Mouse (Mus musculus) liver, embryonic 12.5 days (tissue): ENCODE results near the gene Tex2. TPM values are rescaled to one million over a fixed set of nuclear protein-coding genes. Genes with fewer than 3 reads are reported as not detected.
"Not testable (repeated sequence)": the region's sequence is repeated elsewhere in the genome, so short reads cannot be mapped to it uniquely, and the experiment has no call there.

Source experiments
- ATAC-seq: fragments of 200-750 bp; cut with Nextera tagmentation; 2 replicates; pipeline ENCODE4 v1.8.0; 2017; ENCODE audit warnings: moderate number of reproducible peaks, mild to moderate bottlenecking, moderate library complexity
- H3K27ac ChIP-seq: fragments of 300-500 bp; sonication (generic); 2 replicates; pipeline ENCODE4 v1.5.1; 2016; ENCODE audit warnings: mild to moderate bottlenecking
- H3K27me3 ChIP-seq: fragments of 300-500 bp; sonication (generic); replicated peaks from 2 replicates; pipeline ENCODE4 v1.6.1; 2016; ENCODE audit warnings: mild to moderate bottlenecking, moderate library complexity
- H3K36me3 ChIP-seq: fragments of 300-500 bp; sonication (generic); 2 replicates; pipeline ENCODE4 v1.6.1; 2016; ENCODE audit warnings: mild to moderate bottlenecking, moderate library complexity
- H3K4me1 ChIP-seq: fragments of 300-500 bp; sonication (generic); 2 replicates; pipeline ENCODE4 v1.6.1; 2016
- H3K4me2 ChIP-seq: fragments of 300-500 bp; sonication (generic); 2 replicates; pipeline ENCODE4 v1.6.1; 2016; ENCODE audit warnings: mild to moderate bottlenecking, moderate library complexity
- H3K4me3 ChIP-seq: fragments of 300-500 bp; sonication (generic); 2 replicates; pipeline ENCODE4 v1.5.1; 2016; ENCODE audit warnings: mild to moderate bottlenecking, moderate library complexity
- H3K9ac ChIP-seq: fragments of 300-500 bp; sonication (generic); 2 replicates; pipeline ENCODE4 v1.6.1; 2016; ENCODE audit warnings: mild to moderate bottlenecking, moderate library complexity
- H3K9me3 ChIP-seq: fragments of 300-500 bp; sonication (generic); replicated peaks from 2 replicates; pipeline ENCODE4 v1.6.1; 2016; ENCODE audit warnings: mild to moderate bottlenecking, moderate library complexity
- WGBS: fragments of 180-500 bp; shearing (Covaris S2); methylation state at CpG from one replicate; pipeline ENCODE4 v1.1.7; 2016; ENCODE audit not compliant: insufficient replicate concordance; 5-methylcytosine and 5-hydroxymethylcytosine counted together
- polyA plus RNA-seq: library from polyadenylated mRNA; unstranded; fragments of >200 nt; fragmentation: Nextera tagmentation; extraction: Ambion mirVana; gene quantifications from 2 replicates; pipeline ENCODE4 v1.2.1, GENCODE M21; 2016

Tex2 gene
- 11.3 and 11.7 TPM in 2 replicates for polyA plus RNA-seq

DNA sequence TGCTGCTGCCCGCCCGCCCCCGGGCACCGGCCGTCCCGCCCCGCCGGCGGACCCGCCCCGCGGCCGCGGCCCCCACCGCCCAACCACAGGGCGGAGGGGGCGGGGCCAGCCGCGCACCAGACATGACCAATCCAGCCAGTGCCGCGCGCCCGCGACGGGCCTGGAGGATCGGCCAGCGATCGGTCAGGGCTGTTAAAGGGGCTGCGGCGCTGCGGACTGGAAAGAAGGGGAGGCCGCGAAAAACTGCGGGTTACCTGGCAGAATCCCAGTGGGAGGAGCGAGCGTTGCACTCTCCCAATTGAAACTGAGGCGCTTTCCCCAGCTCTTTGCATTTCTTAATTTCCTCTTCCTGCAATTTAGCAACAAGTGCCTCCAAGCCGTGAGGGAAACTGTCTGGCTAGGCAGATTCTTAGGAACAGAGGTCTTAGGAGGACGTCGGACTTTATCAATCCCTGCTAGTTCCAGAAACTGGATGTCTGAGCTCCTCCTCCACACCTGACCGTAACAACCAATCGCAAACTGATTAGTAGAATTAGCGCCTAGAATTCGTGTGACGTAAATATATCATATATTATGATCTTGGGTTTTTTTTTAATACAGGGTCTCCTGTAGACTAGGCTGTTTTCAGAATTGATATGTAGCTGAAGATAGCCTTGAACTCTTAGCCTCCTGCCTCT lies at the start of gene Tex2:
Gene Tex2 (minus strand): TSS at position 463 of the 677 bp plus-strand sequence.
- H3K4me3 ChIP-seq: peak within 1 kb of the TSS; percentile 95
- peaks cover 45% of the 10 kb centered on the region for H3K4me1 ChIP-seq
- peak within 1 kb of the TSS; percentile 96 for H3K9ac ChIP-seq
- H3K9me3 ChIP-seq: no peaks in the 10 kb centered on the region
- WGBS: under 1% methylated on average over 45 of the region's 45 CpGs
- H3K27me3 ChIP-seq: no peaks in the 10 kb centered on the region
- H3K36me3 ChIP-seq: no peaks in the 10 kb centered on the region
- peak within 1 kb of the TSS; percentile 98 for H3K27ac ChIP-seq
- peak within 1 kb of the TSS; percentile 91 for H3K4me2 ChIP-seq
- ATAC-seq: peak; percentile 95

DNA sequence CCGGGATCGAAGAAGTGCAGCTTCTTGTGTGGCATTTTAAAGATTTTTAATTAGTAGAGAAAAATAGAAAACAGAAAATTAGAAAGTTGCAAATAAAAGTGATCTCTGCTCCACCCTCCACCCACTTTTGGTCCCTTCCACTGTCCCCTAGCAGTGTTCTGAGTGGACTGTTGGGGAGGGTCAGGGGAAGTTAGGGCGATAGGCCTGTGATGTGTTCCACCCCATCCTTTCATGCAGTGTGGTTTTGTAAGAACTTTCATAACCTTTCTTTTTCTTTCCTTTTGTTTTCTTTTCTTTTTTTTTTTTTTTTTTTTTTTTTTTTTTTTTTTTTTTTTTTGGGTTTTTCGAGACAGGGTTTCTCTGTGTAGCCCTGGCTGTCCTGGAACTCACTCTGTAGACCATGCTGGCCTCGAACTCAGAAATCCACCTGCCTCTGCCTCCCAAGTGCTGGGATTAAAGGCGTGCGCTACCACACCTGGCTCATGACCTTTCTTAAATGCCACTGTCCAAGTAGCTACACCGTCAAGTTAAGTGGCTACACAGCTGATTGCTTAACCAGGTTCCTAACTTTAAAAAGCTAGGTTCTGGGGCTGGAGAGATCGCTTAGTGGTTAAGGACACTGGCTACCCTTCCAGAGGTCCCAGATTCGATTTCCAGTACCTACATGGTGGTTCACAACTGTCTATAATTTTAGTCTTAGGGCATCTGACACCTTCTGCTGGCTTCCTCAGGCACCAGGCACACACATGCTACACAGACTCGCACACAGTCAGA lies 49.6 kb upstream of the Tex2 start:
- H3K4me1 ChIP-seq: peaks cover 28% of the 10 kb centered on the region
- no peak overlapping the region for H3K27ac ChIP-seq
- WGBS: 71% methylated on average over 10 of the region's 11 CpGs

DNA sequence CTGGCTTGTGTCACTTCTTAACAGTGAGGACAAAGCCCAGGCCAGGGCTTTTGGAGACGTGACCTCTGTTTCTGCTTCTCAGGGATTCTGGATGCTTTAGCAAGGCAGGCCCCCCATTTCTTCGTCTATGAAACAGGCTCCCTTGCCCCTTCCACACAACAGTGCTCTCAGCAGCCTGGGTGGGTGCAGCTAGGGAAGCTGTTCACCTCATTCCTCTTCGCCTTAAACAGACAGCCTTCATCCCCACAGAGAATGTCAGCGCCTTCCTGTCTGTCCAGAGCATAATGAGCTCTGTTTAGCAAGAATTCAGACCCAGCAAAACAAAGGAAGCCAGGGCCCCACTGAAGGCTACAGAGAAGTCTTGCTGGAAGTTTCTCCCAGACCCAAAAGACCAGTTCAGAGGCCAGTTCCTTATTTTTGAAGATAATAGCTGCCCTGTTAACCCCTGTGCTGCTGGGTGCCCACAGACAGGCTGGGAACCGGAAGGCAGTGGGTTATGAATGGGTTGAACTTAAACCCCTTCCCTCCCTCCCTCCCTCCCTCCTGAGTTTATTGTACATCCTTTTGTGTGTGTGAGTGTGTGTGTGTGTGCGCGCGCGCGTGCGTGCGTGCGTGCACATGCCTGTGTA lies 47.3 kb upstream of the Tex2 start:
- Histone ChIP-seq H3K27ac (peak overlapping the region; percentile 81), H3K36me3 (no peaks in the 10 kb centered on the region), H3K27me3 (no peaks in the 10 kb centered on the region), H3K4me1 (peaks cover 30% of the 10 kb centered on the region), H3K9me3 (no peaks in the 10 kb centered on the region), H3K4me3 (no peak overlapping the region), H3K4me2 (no peak overlapping the region), H3K9ac (no peak overlapping the region)
- 39% methylated on average over 13 of the region's 13 CpGs for WGBS
- ATAC-seq: 0 out of 2 replicates have a peak, but pooled peaks have one; percentile 21

More for the DNA sequence above, 49.6 kb upstream of the Tex2 start:
- ATAC-seq: no peak
- H3K9me3 ChIP-seq: no peaks in the 10 kb centered on the region
- no peak overlapping the region for H3K4me2 ChIP-seq
- no peaks in the 10 kb centered on the region for H3K36me3 ChIP-seq
- no peak overlapping the region for H3K9ac ChIP-seq
- no peaks in the 10 kb centered on the region for H3K27me3 ChIP-seq
- no peak overlapping the region for H3K4me3 ChIP-seq

DNA sequence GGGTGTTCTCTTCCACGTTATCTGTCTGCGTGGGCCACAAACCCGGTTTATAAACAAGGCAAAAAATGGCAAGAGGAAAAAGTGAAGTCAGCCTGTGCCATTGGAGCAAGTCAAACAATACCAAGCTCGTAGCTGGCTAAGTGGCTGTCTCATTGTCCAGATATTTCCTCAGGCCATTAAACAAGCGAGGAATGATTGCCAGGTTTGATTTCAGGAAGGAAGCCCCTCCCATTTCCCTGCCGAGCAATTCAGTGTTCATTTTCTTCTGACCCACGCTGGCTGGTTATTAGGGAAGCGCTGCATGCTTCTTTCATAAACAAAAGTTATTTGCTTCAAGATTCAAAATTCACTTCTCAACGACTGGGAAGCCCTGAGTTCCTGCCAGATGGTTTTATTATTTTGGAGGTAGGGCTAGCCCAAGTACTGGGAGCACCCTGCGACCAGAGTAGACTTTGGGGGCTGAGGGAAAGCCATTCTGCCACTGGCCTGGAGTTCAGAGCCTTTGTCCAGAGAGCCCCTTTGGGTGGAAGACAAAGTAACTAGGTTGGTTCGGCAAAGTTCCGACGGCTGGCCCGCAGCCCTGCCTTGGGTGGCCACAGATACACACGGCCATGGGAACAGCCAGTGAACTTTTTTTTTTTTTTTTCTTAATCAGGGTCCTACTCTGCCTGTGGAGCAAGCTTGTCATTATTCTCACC lies 46.5 kb upstream of the Tex2 start:
- peaks cover 30% of the 10 kb centered on the region for H3K4me1 ChIP-seq
- no peak overlapping the region for H3K4me3 ChIP-seq
- H3K9ac ChIP-seq: no peak overlapping the region
- no peak for ATAC-seq
- no peaks in the 10 kb centered on the region for H3K27me3 ChIP-seq
- WGBS: 35% methylated on average over 15 of the region's 15 CpGs
- H3K4me2 ChIP-seq: no peak overlapping the region
- no peaks in the 10 kb centered on the region for H3K9me3 ChIP-seq
- H3K36me3 ChIP-seq: no peaks in the 10 kb centered on the region
- peak overlapping the region; percentile 81 for H3K27ac ChIP-seq

DNA sequence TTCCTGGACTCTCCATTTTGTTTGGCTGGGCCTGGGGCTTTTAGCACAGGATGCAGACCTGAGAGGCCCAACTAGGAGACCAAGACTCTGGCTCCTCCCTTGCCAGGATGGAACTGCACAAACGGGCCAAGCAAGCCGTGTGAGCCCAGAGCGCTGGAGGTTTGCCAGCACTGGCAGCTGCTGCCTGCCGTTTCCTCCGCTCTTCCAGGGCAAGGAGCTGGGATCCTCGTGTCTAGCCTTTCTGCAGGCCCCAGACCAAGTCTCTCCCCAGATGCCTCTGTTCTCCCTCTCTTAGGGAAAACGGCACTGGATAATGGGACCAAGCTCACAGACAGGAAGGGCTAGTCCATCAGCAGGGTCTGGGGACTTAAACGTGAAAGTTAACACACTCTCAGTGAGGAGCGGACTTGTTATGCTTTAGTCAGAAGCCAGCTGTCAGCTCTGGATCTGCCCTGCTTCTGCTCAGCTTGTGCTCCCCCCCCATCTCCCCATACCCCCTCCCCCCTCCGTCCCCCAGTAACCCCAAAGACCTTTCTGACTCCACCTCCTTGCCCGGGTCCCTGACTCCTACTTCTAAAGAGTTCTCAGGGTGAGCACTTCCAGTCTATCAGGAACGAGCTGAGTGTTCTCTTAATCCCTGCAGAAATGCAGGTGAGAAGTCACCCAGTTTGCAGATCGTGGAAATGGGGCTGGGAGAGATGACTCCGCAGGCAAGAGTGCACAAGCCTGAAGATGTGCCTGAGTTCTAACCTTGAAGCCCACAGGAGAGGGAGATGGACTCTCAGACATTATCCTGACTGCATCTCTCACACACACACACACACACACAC lies 45.0 kb upstream of the Tex2 start:
- peak overlapping the region; percentile 27 for H3K27ac ChIP-seq
- H3K4me2 ChIP-seq: no peak overlapping the region
- no peaks in the 10 kb centered on the region for H3K27me3 ChIP-seq
- 44% methylated on average over 14 of the region's 14 CpGs for WGBS
- no peak; the same call in 1 of the 2 replicates for ATAC-seq
- no peaks in the 10 kb centered on the region for H3K9me3 ChIP-seq
- H3K4me1 ChIP-seq: peaks cover 30% of the 10 kb centered on the region
- H3K9ac ChIP-seq: no peak overlapping the region; the same call in 1 of the 2 replicates
- H3K4me3 ChIP-seq: no peak overlapping the region
- no peaks in the 10 kb centered on the region for H3K36me3 ChIP-seq

DNA sequence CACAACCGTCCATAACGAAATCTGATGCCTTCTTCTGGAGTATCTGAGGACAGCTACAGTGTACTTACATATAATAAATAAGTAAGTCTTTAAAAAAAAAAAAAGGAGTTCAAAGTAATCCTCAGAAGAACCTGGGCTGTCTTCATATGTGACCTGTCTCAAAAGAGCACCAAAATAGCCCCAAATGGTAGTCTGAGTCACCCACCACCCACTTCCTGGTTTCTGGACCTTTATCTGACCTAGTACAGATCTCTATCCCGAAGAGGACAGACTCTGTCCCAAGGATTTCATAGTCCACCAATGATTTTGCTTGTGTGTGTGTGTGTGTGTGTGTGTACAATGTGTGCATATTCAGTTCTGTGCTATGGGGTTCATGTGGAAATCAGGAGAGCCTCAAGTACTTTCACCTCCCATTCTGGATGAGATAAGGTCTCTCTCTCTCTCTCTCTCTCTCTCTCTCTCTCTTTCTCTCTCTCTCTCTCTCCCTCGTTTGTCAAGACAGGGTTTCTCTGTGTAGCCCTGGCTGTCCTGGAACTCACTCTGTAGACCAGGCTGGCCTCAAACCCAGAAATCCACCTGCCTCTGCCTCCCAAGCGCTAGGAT lies 43.8 kb upstream of the Tex2 start:
- not testable (repeated sequence) for H3K27ac ChIP-seq, H3K27me3 ChIP-seq, H3K36me3 ChIP-seq, H3K4me2 ChIP-seq, ATAC-seq, H3K9me3 ChIP-seq, H3K4me3 ChIP-seq, H3K9ac ChIP-seq
- WGBS: 35% methylated on average over 5 of the region's 5 CpGs
- H3K4me1 ChIP-seq: peaks cover 30% of the 10 kb centered on the region

DNA sequence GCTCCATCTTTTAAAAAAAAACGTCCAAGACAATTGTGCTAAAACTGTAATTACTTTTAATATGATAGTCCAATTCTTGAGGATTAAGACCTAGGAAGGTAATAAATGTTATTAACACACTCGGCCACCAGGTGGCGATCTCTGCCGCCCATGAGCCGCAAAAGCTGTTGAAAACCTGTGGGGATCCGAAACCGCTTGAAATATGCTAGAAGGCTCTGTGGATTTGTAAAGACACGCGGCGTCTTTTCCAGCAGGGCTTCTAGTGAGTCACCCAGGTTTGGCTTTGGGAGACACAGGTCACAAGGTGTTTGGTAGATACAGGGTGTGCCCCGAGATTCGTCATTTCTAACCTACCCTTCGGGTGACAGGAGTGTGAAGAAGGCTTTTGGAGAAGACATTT lies 35.1 kb upstream of the Tex2 start:
- WGBS: 21% methylated on average over 13 of the region's 13 CpGs
- Histone ChIP-seq H3K9me3 (no peaks in the 10 kb centered on the region), H3K9ac (no peak overlapping the region), H3K4me1 (no peaks in the 10 kb centered on the region), H3K4me3 (no peak overlapping the region), H3K36me3 (no peaks in the 10 kb centered on the region), H3K27me3 (no peaks in the 10 kb centered on the region), H3K27ac (no peak overlapping the region), H3K4me2 (peak overlapping the region; percentile 25)
- no peak for ATAC-seq

DNA sequence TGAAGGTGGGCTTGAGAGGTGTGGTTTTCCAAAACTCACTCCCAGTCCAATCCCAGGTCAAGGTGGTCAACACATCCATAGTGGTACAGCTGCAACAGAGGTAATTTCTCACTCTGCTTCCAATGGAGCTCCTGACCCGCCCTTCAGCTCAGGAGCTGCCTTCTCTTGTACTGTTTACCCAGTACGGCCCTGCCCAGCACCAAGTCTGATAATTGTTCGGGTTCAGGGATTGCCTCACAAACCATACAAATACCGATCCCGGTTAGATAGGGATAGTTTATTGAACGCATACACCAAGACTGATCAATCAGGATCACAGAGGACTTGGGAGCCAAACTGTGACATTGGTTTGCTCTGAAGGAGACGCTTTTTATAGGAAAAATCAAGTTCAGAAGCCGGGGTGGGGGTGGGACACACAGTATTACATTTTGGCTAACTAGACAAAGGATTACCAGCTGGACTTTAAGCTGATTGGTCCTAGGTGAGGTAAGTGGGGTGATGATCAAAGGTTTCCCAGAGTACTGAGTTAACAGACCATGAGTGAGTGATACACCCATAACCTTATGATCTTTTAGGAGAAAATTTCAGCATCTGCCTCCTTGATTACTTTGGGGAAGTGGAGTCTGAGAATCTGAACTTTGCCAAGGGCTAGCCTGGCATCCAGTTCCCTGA lies 29.9 kb upstream of the Tex2 start:
- Histone ChIP-seq H3K27ac (no peak overlapping the region), H3K4me3 (no peak overlapping the region), H3K27me3 (no peaks in the 10 kb centered on the region), H3K4me2 (no peak overlapping the region), H3K36me3 (no peaks in the 10 kb centered on the region), H3K4me1 (peaks cover 21% of the 10 kb centered on the region), H3K9me3 (no peaks in the 10 kb centered on the region), H3K9ac (no peak overlapping the region)
- peak; percentile 41; the same call in 1 of the 2 replicates for ATAC-seq
- 64% methylated on average over 8 of the region's 8 CpGs for WGBS

DNA sequence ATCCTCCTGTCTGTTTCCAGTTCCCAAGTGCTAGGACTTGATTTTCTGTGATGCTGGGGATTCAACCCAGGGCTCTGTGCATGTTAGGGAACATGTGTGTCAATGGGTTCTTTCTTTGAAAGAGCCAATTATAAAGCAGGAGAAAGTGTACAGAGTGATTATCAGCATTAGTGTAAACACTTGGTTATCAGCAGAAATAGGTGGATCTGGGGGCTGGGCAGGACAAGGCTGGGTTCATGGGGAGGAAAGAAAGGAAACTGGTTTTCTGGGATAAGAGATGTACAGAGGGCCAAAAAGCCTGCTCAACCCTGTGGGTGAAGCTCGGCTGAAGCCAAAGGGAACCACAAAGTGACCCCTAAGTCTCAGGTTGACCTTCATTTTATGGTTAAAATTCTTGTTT lies 28.4 kb upstream of the Tex2 start:
- no peak overlapping the region for H3K27ac ChIP-seq
- no peak overlapping the region for H3K4me3 ChIP-seq
- peaks cover 26% of the 10 kb centered on the region for H3K4me1 ChIP-seq
- no peak overlapping the region for H3K4me2 ChIP-seq
- WGBS: 25% methylated on average over 1 of the region's 1 CpGs
- no peaks in the 10 kb centered on the region for H3K27me3 ChIP-seq
- H3K9me3 ChIP-seq: no peaks in the 10 kb centered on the region
- no peak overlapping the region for H3K9ac ChIP-seq
- no peak for ATAC-seq
- H3K36me3 ChIP-seq: no peaks in the 10 kb centered on the region

DNA sequence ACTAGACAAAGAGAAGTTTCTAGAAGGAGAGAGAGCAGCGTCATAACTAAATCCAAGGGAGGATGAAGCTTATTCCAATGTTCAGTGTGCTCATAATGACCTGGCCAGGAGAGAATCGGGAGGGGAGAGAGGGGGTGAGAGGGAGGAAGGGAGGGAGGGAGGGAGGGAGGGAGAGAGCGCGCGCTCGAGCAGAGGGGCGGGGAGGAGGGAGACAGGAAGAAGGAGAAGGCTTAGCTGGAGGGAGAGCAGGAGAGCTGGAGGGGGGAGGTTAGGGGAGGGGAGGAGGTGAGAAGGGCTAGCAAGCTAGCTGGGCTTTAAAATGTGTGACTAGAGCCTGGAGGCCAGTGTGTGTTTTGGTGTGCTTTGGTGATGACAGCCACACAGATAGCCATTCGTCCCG lies 26.8 kb upstream of the Tex2 start:
- H3K4me1 ChIP-seq: peaks cover 26% of the 10 kb centered on the region
- no peak overlapping the region for H3K27ac ChIP-seq
- no peak for ATAC-seq
- peak overlapping the region; percentile 26 for H3K4me2 ChIP-seq
- no peak overlapping the region for H3K9ac ChIP-seq
- H3K9me3 ChIP-seq: no peaks in the 10 kb centered on the region
- H3K27me3 ChIP-seq: no peaks in the 10 kb centered on the region
- 14% methylated on average over 8 of the region's 9 CpGs for WGBS
- H3K4me3 ChIP-seq: no peak overlapping the region
- H3K36me3 ChIP-seq: no peaks in the 10 kb centered on the region
